Mouse (Mus musculus) layer of hippocampus, postnatal 10 days (tissue): ENCODE measurements around the gene Gm6408. TPM values are rescaled to one million over a fixed set of nuclear protein-coding genes. Genes with fewer than 3 reads are reported as not detected.

Source experiments
- total RNA-seq, 2 experiments: library from RNA; stranded (reverse); gene quantifications; 2 replicates each; pipeline ENCODE4 v1.2.3; 2021

Gene Gm6408
- total RNA-seq, 2 experiments from 2014 or later = not detected

Other genes starting within 250 kb of the Gm6408 start
- 10 to 100 TPM; 77.3 to 85.9 TPM for gene Wasf3, start 97.0 kb upstream of the Gm6408 start, total RNA-seq
- gene Gm6370, start 9.4 kb downstream of the Gm6408 start, total RNA-seq = not detected
- not detected for gene 4930449I24Rik, start 20.4 kb downstream of the Gm6408 start, total RNA-seq
- gene Gm3402, start 32.2 kb downstream of the Gm6408 start, total RNA-seq = not detected
- gene Gm3404, start 43.8 kb downstream of the Gm6408 start, total RNA-seq = not detected
- gene Gm3409, start 55.7 kb downstream of the Gm6408 start, total RNA-seq = not detected
- not detected for gene Gm3415, start 74.2 kb downstream of the Gm6408 start, total RNA-seq
- 10 to 100 TPM; 46.1 to 46.9 TPM for gene Gpr12, start 103.3 kb downstream of the Gm6408 start, total RNA-seq